Mouse (Mus musculus) hindbrain, embryonic 12.5 days (tissue): ENCODE results near the gene Akr1d1. TPM values are rescaled to one million over a fixed set of nuclear protein-coding genes. Genes with fewer than 3 reads are reported as not detected.

Source experiments
- ATAC-seq: fragments of 200-750 bp; cut with Nextera tagmentation; 2 replicates; pipeline ENCODE4 v1.8.0; 2017; ENCODE audit warnings: moderate TSS enrichment; ENCODE audit not compliant: low FRiP score
- H3K27ac ChIP-seq: fragments of 300-500 bp; sonication (generic); 2 replicates; pipeline ENCODE4 v1.5.1; 2016; ENCODE audit warnings: mild to moderate bottlenecking
- H3K27me3 ChIP-seq: fragments of 300-500 bp; sonication (generic); 2 replicates; pipeline ENCODE4 v1.6.1; 2016; ENCODE audit warnings: mild to moderate bottlenecking
- H3K36me3 ChIP-seq: fragments of 300-500 bp; sonication (generic); 2 replicates; pipeline ENCODE4 v1.6.1; 2016; ENCODE audit warnings: mild to moderate bottlenecking
- H3K4me1 ChIP-seq: fragments of 300-500 bp; sonication (generic); 2 replicates; pipeline ENCODE4 v1.6.1; 2016
- H3K4me2 ChIP-seq: fragments of 300-500 bp; sonication (generic); replicated peaks from 2 replicates; pipeline ENCODE4 v1.6.1; 2016; ENCODE audit warnings: mild to moderate bottlenecking
- H3K4me3 ChIP-seq: fragments of 300-500 bp; sonication (generic); 2 replicates; pipeline ENCODE4 v1.5.1; 2016; ENCODE audit warnings: mild to moderate bottlenecking
- H3K9ac ChIP-seq: fragments of 300-500 bp; sonication (generic); 2 replicates; pipeline ENCODE4 v1.6.1; 2016; ENCODE audit warnings: mild to moderate bottlenecking, moderate library complexity
- H3K9me3 ChIP-seq: fragments of 300-500 bp; sonication (generic); replicated peaks from 2 replicates; pipeline ENCODE4 v1.6.1; 2016; ENCODE audit warnings: mild to moderate bottlenecking
- WGBS: fragments of 180-500 bp; shearing (Covaris S2); methylation state at CpG from one replicate; pipeline ENCODE4 v1.1.7; 2016; 5-methylcytosine and 5-hydroxymethylcytosine counted together
- polyA plus RNA-seq: library from polyadenylated mRNA; unstranded; fragments of >200 nt; fragmentation: Nextera tagmentation; extraction: Ambion mirVana; gene quantifications from 2 replicates; pipeline ENCODE4 v1.2.1, GENCODE M21; 2016

Akr1d1 gene
- polyA plus RNA-seq, 1 experiment from 2014 or later: not detected

DNA sequence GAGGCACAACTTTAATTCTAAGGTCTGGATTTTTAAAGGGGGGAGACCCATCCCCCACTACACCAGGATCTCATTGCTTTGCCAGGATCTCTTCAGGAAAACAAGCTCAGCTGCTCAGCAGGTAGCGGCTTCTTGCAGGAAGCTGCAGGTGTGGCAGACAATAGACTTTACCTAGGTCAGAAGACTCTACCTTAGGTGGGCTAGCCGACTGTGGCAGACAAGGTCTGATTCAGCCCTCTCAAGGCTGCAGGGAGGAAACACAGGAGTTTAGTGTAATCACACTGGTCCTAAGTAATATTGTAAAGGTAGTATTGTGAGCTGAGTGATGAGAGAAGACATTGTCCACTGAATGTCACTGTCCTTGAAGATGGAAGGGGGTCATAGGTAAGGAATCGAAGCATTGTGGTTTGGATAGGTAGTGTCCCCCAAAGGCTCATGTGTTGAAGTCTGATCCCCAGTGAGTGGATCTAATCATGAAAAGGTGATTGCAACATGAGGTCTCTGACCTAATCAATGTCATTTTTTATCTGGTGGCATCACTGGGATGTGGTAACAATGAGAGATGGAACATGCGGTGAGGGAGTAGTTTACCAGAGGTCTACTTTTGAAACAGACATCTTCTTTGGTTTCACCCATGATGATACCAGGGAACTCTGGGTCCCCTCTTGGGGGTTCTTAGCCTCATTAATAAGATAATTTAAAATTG lies 74.4 kb downstream of the Akr1d1 start:
- no peaks in the 10 kb centered on the region for H3K36me3 ChIP-seq
- no peak overlapping the region for H3K4me3 ChIP-seq
- no peak overlapping the region for H3K4me2 ChIP-seq
- WGBS: 76% methylated on average over 4 of the region's 4 CpGs
- H3K4me1 ChIP-seq: no peaks in the 10 kb centered on the region
- no peaks in the 10 kb centered on the region for H3K27me3 ChIP-seq
- ATAC-seq: no peak
- no peak overlapping the region for H3K9ac ChIP-seq
- H3K9me3 ChIP-seq: no peaks in the 10 kb centered on the region
- H3K27ac ChIP-seq: no peak overlapping the region

GRCm38 (mm10) chr6:37604884-37605269 lies 74.9 kb downstream of the Akr1d1 start:
- Histone ChIP-seq H3K9me3 (no peaks in the 10 kb centered on the region), H3K9ac (no peak overlapping the region), H3K27me3 (no peaks in the 10 kb centered on the region), H3K27ac (no peak overlapping the region), H3K4me1 (no peaks in the 10 kb centered on the region), H3K4me2 (no peak overlapping the region), H3K36me3 (no peaks in the 10 kb centered on the region), H3K4me3 (no peak overlapping the region)
- no peak for ATAC-seq
- 76% methylated on average over 5 of the region's 5 CpGs for WGBS

GRCm38 (mm10) chr6:37607511-37608289 lies 77.7 kb downstream of the Akr1d1 start:
- Histone ChIP-seq H3K36me3 (no peaks in the 10 kb centered on the region), H3K4me3 (no peak overlapping the region), H3K9me3 (no peaks in the 10 kb centered on the region), H3K4me2 (no peak overlapping the region), H3K27ac (no peak overlapping the region), H3K9ac (no peak overlapping the region), H3K4me1 (no peaks in the 10 kb centered on the region), H3K27me3 (no peaks in the 10 kb centered on the region)
- WGBS: 71% methylated on average over 3 of the region's 3 CpGs
- no peak for ATAC-seq

GRCm38 (mm10) chr6:37612603-37613284 lies 82.8 kb downstream of the Akr1d1 start:
- Histone ChIP-seq H3K4me3 (no peak overlapping the region), H3K9me3 (no peaks in the 10 kb centered on the region), H3K36me3 (no peaks in the 10 kb centered on the region), H3K4me1 (no peaks in the 10 kb centered on the region), H3K27ac (no peak overlapping the region), H3K27me3 (no peaks in the 10 kb centered on the region), H3K4me2 (no peak overlapping the region), H3K9ac (no peak overlapping the region)
- ATAC-seq: no peak
- 87% methylated on average over 6 of the region's 6 CpGs for WGBS

- no peaks in the 10 kb centered on the region for H3K4me1 ChIP-seq
- ATAC-seq: no peak
- no peak overlapping the region for H3K9ac ChIP-seq
- H3K36me3 ChIP-seq: no peaks in the 10 kb centered on the region
- no peak overlapping the region for H3K4me3 ChIP-seq
- H3K4me2 ChIP-seq: no peak overlapping the region
- 96% methylated on average over 2 of the region's 2 CpGs for WGBS
- no peaks in the 10 kb centered on the region for H3K9me3 ChIP-seq
- H3K27ac ChIP-seq: no peak overlapping the region
- H3K27me3 ChIP-seq: no peaks in the 10 kb centered on the region
These were observed 85.5 kb downstream of the Akr1d1 start for GRCm38 (mm10) chr6:37615490-37615889.

GRCm38 (mm10) chr6:37616136-37616535 lies 86.2 kb downstream of the Akr1d1 start:
- no peaks in the 10 kb centered on the region for H3K36me3 ChIP-seq
- no peak overlapping the region for H3K4me2 ChIP-seq
- H3K4me1 ChIP-seq: no peaks in the 10 kb centered on the region
- no peak overlapping the region for H3K9ac ChIP-seq
- no peak overlapping the region for H3K27ac ChIP-seq
- WGBS: 92% methylated on average over 7 of the region's 7 CpGs
- H3K9me3 ChIP-seq: no peaks in the 10 kb centered on the region
- no peaks in the 10 kb centered on the region for H3K27me3 ChIP-seq
- ATAC-seq: no peak
- H3K4me3 ChIP-seq: no peak overlapping the region

DNA sequence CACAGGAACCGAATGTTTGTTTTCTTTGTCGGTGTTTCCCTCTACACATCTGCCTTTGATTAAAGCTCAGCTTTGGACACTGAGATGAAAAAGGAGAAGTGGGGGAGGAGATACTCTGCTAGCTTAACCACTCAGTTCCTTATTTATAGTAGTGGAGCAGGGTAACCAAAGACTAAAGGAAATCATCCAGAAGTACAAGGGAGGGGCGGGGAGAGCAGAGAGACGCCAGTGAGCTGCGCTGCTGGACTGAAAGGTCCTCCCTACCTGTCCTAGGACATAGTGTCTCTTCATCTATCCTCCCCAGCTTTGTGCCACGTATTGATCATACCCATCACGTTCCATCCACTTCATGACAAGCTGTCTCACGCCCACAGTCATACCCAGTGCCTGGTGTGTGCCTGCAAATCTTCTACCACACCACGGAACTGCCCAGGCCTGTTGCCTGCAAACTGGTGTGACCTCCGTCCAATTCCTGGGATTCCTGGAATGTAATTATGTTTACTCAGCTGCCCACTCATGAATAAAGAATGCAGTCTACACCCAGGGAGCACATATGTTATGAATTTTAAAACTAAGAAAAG lies 87.5 kb downstream of the Akr1d1 start:
- 0 out of 2 replicates have a peak, but pooled peaks cover 2% of the 10 kb centered on the region for H3K4me1 ChIP-seq
- WGBS: 70% methylated on average over 10 of the region's 10 CpGs
- no peak overlapping the region for H3K27ac ChIP-seq
- H3K36me3 ChIP-seq: no peaks in the 10 kb centered on the region
- ATAC-seq: no peak
- H3K9ac ChIP-seq: no peak overlapping the region
- no peak overlapping the region for H3K4me3 ChIP-seq
- H3K9me3 ChIP-seq: no peaks in the 10 kb centered on the region
- no peaks in the 10 kb centered on the region for H3K27me3 ChIP-seq
- H3K4me2 ChIP-seq: no peak overlapping the region

Other genes starting within 250 kb of the Akr1d1 start
- gene Dgki, start 230.0 kb upstream of the Akr1d1 start, polyA plus RNA-seq: 4.2 and 4.4 TPM in 2 replicates
- 14.9 and 16.7 TPM in 2 replicates for gene Creb3l2, start 88.0 kb upstream of the Akr1d1 start, polyA plus RNA-seq